Mouse (Mus musculus) brain, embryonic 14.5 days (tissue): Measurements from ENCODE around the gene Spata6.

Experiments used
- CTCF ChIP-seq: fragments of 200-500 bp; IDR thresholded peaks from 2 replicates; pipeline ENCODE4 v1.5.1; 2012; ENCODE audit warnings: inconsistent platforms, mild to moderate bottlenecking, moderate library complexity, borderline replicate concordance; ENCODE audit not compliant: insufficient read depth, insufficient read length; ENCODE audit errors: extremely low read depth
- POLR2A ChIP-seq: fragments of 200-500 bp; IDR thresholded peaks from 2 replicates; pipeline ENCODE4 v1.6.1; 2012; ENCODE audit warnings: mild to moderate bottlenecking, inconsistent platforms, borderline replicate concordance; ENCODE audit not compliant: poor library complexity, insufficient read depth, insufficient read length, severe bottlenecking; ENCODE audit errors: extremely low read depth

DNA sequence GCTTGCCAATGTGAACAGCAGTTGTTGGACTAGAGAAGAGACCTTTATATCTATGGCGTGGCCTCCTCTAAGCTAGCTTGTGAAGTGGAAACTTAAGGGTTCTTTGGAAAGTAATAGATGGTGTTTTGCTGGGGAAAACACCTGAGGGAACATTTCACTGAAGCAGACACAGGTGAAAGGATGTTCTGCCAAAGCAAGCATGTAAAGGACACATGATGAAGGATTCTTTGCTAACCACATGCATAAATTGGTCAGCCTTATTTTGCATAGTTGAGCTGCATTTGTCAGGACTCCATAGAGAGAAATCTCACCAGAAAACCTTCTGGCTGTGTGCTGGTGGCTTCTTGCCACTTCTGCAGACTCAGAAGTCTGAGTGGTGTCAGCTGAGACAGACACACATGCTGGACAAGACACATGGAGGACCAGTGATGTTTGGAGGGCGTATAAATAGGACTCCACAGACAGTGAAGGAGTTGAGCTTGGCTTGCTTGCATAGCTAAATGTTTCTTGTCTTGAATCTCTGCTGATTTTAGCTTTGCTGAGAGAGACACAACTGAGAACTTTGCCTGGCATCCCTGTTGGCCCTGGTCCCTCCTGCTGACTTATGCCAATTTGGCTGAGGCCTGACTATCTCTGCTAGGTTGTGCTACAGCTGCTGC, 148.1 kb downstream of the Spata6 start:
- TF ChIP-seq POLR2A, result no peak
- TF ChIP-seq CTCF, result no peak
